Mouse (Mus musculus): ENCODE measurements at regions not wholly inside any gene's neighbourhood (a gene's known extent, or its start where the extent isn't known, plus 50 kb on each side); places are given as distances from the start of the nearest gene placed in this dataset.

GRCm38 (mm10) chr2:133649874-133650481, 98.0 kb downstream of the Bmp2 start:
- 0 out of 2 replicates have a peak, but pooled peaks cover 2% of the 10 kb centered on the region for H3K27me3 ChIP-seq (ENCODE audit: insufficient read depth, low read length)
- no peaks in the 10 kb centered on the region for H3K9me3 ChIP-seq (ENCODE audit: low read length)
- H3K4me3 ChIP-seq (ENCODE audit: low read depth, low read length): no peak overlapping the region
- no peaks in the 10 kb centered on the region for H3K36me3 ChIP-seq (replicated peaks; ENCODE audit: insufficient read depth, low read length)
- ATAC-seq: no peak
- 52% methylated on average over 6 of the region's 6 CpGs for WGBS (ENCODE audit: insufficient replicate concordance)
- DNase-seq: no peak
- no peak for TF ChIP-seq EP300 (IDR thresholded peaks at IDR 0.05; ENCODE audit: low read depth)
- TF ChIP-seq CTCF (IDR thresholded peaks at IDR 0.05; ENCODE audit: low read depth): no peak
- no peak overlapping the region for H3K9ac ChIP-seq (replicated peaks)
- no peak overlapping the region for H3K4me2 ChIP-seq (ENCODE audit: low read depth, low read length)
- H3K27ac ChIP-seq (ENCODE audit: low read depth): no peak overlapping the region
- H3K4me1 ChIP-seq (ENCODE audit: insufficient read depth): no peaks in the 10 kb centered on the region

DNA sequence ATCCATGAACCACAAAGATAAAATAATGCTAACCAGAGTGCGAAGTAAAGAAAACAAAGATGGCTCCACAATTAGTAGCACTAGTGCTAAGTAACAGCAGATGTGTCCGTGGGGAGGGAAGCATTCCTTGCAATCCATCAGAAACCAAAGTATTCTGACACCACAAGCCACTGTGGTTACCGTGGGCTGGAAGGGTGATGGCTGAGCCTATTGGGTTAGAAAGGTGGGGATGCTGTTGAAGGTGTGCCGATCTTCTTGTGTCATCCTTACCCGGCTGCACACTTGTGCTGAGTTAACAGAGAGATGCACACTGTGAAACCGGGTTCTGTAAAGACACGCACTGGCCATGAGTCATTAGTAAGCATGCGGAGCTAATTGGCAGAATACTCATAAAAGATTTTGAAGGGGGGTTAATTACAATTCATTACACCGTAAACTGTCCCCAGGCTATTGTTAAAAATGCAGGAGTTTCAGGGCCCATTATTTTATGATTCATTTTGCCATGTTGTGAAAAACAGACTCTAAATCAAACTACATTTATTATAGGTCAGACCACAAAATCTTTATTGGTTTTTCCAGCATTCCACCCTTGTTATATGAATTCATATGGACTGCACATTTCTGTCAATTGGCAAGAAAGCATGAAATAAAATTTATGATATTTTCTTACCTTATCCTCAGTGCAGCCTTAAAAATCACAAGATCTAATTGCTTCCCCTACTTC, 114.5 kb downstream of the Bmp2 start:
- Histone ChIP-seq H3K9ac (replicated peaks) (no peak overlapping the region), H3K4me3 (ENCODE audit: low read depth, low read length) (no peak overlapping the region), H3K27ac (ENCODE audit: low read depth) (no peak overlapping the region), H3K36me3 (replicated peaks; ENCODE audit: insufficient read depth, low read length) (no peaks in the 10 kb centered on the region), H3K4me1 (ENCODE audit: insufficient read depth) (no peaks in the 10 kb centered on the region), H3K4me2 (ENCODE audit: low read depth, low read length) (no peak overlapping the region), H3K9me3 (ENCODE audit: low read length) (no peaks in the 10 kb centered on the region), H3K27me3 (ENCODE audit: insufficient read depth, low read length) (no peaks in the 10 kb centered on the region)
- ATAC-seq (no peak), DNase-seq (no peak)
- TF ChIP-seq CTCF (IDR thresholded peaks at IDR 0.05; ENCODE audit: low read depth) (no peak), EP300 (IDR thresholded peaks at IDR 0.05; ENCODE audit: low read depth) (no peak)
- WGBS (ENCODE audit: insufficient replicate concordance): 78% methylated on average over 9 of the region's 9 CpGs

DNA sequence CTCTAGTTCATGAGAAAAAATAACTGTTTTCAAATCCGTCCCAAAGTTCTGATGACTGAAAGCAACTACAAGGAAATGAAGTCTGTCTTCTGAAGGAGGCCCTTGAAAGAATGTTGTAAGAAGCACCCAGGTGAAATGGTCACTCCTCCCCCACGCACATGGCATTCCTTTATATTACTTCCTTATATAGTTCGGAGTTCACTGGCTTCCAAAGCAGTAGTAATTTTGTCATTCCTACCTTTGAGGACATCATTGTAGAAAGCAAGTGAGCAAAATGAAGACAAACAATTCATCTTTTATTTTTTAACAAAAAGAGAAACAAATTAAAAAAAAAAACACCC, 115.1 kb downstream of the Bmp2 start:
- ATAC-seq (no peak), DNase-seq (no peak)
- Histone ChIP-seq H3K9me3 (ENCODE audit: low read length) (no peaks in the 10 kb centered on the region), H3K4me2 (ENCODE audit: low read depth, low read length) (no peak overlapping the region), H3K27ac (ENCODE audit: low read depth) (no peak overlapping the region), H3K9ac (replicated peaks) (no peak overlapping the region), H3K27me3 (ENCODE audit: insufficient read depth, low read length) (no peaks in the 10 kb centered on the region), H3K4me1 (ENCODE audit: insufficient read depth) (no peaks in the 10 kb centered on the region), H3K36me3 (replicated peaks; ENCODE audit: insufficient read depth, low read length) (no peaks in the 10 kb centered on the region), H3K4me3 (ENCODE audit: low read depth, low read length) (no peak overlapping the region)
- 70% methylated on average over 3 of the region's 3 CpGs for WGBS (ENCODE audit: insufficient replicate concordance)
- TF ChIP-seq CTCF (IDR thresholded peaks at IDR 0.05; ENCODE audit: low read depth) (no peak), EP300 (IDR thresholded peaks at IDR 0.05; ENCODE audit: low read depth) (no peak)

DNA sequence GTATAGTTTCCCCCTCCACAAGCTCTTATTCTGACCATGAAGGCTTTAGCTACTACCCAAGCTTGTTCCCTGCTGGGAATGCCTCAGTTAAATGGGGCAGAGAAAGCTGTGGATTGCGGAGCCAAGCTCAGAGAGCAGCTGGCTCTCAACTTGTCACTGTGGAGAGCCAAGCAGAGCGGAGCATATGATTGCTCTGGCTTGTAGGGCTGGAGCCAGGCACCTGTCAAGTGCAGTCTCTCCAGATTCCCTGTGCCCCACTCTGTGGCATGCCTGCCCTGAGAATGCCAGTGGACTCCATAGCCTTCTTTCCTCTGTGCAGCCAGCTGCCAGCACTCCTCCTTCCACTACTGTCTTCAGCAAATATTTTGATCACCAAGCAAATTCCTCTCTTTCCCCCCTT, 117.9 kb downstream of the Bmp2 start:
- Histone ChIP-seq H3K9ac (replicated peaks) (no peak overlapping the region), H3K27me3 (ENCODE audit: insufficient read depth, low read length) (no peaks in the 10 kb centered on the region), H3K9me3 (ENCODE audit: low read length) (no peaks in the 10 kb centered on the region), H3K36me3 (replicated peaks; ENCODE audit: insufficient read depth, low read length) (no peaks in the 10 kb centered on the region), H3K4me3 (ENCODE audit: low read depth, low read length) (no peak overlapping the region), H3K27ac (ENCODE audit: low read depth) (no peak overlapping the region), H3K4me1 (ENCODE audit: insufficient read depth) (no peaks in the 10 kb centered on the region), H3K4me2 (ENCODE audit: low read depth, low read length) (no peak overlapping the region)
- no peak for ATAC-seq
- no peak for DNase-seq
- TF ChIP-seq CTCF (IDR thresholded peaks at IDR 0.05; ENCODE audit: low read depth) (no peak), EP300 (IDR thresholded peaks at IDR 0.05; ENCODE audit: low read depth) (no peak)
- WGBS (ENCODE audit: insufficient replicate concordance): 85% methylated on average over 2 of the region's 2 CpGs

DNA sequence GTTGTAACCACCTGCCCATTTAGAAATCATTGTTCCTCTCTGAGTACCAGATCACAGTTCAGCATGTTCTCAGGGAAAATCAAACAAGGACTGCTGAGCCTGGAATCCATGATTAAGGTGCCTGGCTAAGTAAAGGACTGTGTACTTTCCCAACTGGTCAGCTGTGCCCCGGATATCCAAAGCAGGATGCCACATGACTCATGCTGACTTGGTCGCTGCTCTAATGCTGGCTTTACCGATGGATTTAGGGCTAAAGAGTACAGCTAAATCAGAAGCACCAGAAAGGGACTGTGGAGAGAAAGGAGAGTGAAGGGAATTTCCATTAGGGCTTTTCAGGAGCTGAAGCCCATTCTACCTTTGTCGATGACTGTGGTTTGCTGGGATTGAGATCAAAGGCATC, 119.6 kb downstream of the Bmp2 start:
- H3K27me3 ChIP-seq (ENCODE audit: insufficient read depth, low read length): no peaks in the 10 kb centered on the region
- H3K4me2 ChIP-seq (ENCODE audit: low read depth, low read length): no peak overlapping the region
- WGBS (ENCODE audit: insufficient replicate concordance): 63% methylated on average over 4 of the region's 4 CpGs
- H3K9ac ChIP-seq (replicated peaks): no peak overlapping the region
- H3K9me3 ChIP-seq (ENCODE audit: low read length): no peaks in the 10 kb centered on the region
- no peaks in the 10 kb centered on the region for H3K4me1 ChIP-seq (ENCODE audit: insufficient read depth)
- no peaks in the 10 kb centered on the region for H3K36me3 ChIP-seq (replicated peaks; ENCODE audit: insufficient read depth, low read length)
- TF ChIP-seq EP300 (IDR thresholded peaks at IDR 0.05; ENCODE audit: low read depth): no peak
- no peak for TF ChIP-seq CTCF (IDR thresholded peaks at IDR 0.05; ENCODE audit: low read depth)
- DNase-seq (no peak), ATAC-seq (no peak)
- H3K27ac ChIP-seq (ENCODE audit: low read depth): no peak overlapping the region
- H3K4me3 ChIP-seq (ENCODE audit: low read depth, low read length): no peak overlapping the region

- no peak for ATAC-seq
Observed at GRCm38 (mm10) chr2:133684367-133684766, 132.4 kb downstream of the Bmp2 start.

More at GRCm38 (mm10) chr2:133684367-133684766, 132.4 kb downstream of the Bmp2 start:
- no peak for DNase-seq
- no peak overlapping the region for H3K9ac ChIP-seq (replicated peaks)
- TF ChIP-seq EP300 (IDR thresholded peaks at IDR 0.05; ENCODE audit: low read depth): no peak
- TF ChIP-seq CTCF (IDR thresholded peaks at IDR 0.05; ENCODE audit: low read depth): no peak
- no peak overlapping the region for H3K4me2 ChIP-seq (ENCODE audit: low read depth, low read length)
- no peaks in the 10 kb centered on the region; the same call in 1 of the 2 replicates for H3K4me1 ChIP-seq (ENCODE audit: insufficient read depth)
- H3K27ac ChIP-seq (ENCODE audit: low read depth): no peak overlapping the region
- H3K36me3 ChIP-seq (replicated peaks; ENCODE audit: insufficient read depth, low read length): no peaks in the 10 kb centered on the region
- no peak overlapping the region for H3K4me3 ChIP-seq (ENCODE audit: low read depth, low read length)
- H3K27me3 ChIP-seq (ENCODE audit: insufficient read depth, low read length): no peaks in the 10 kb centered on the region
- no peaks in the 10 kb centered on the region for H3K9me3 ChIP-seq (ENCODE audit: low read length)
